In genomic region chr5:137061809-137062481, GRCm38 (mm10) we compare ENCODE assay signal across 8 mouse cellular contexts. TPM values are rescaled to one million over a fixed set of nuclear protein-coding genes. Genes with fewer than 3 reads are reported as not detected.
A peak's percentile ranks its signal among the peaks of the same experiment; 100 is the strongest.
DNase-seq lines count a peak whose midpoint lies in the region; ATAC-seq and TF ChIP-seq lines count a peak whose summit lies in the region.
"Had no signal": no experiment of that assay in that cellular context is flagged by ENCODE, and none has a peak within 500 bp of the region (broad histone marks: within the 10 kb centered on the region; RNA-seq: fewer than 3 reads in every experiment).

No protein-coding gene starts in this region.

- H3K9ac ChIP-seq in liver, embryonic 11.5 days (ENCODE audit: low read depth, low read length) = no peak overlapping the region
- H3K9ac ChIP-seq in heart, embryonic 16.5 days (ENCODE audit: low read length) = no peak overlapping the region
- H3K9ac ChIP-seq in liver, postnatal 0 days (replicated peaks) = no peak overlapping the region
- H3K9ac ChIP-seq: stomach, embryonic 15.5 days had no signal

- H3K4me3 ChIP-seq in liver, embryonic 11.5 days (ENCODE audit: low read depth, low read length) = no peak overlapping the region
- H3K4me3 ChIP-seq in heart, embryonic 16.5 days (ENCODE audit: low read length) = no peak overlapping the region
- no peak overlapping the region for H3K4me3 ChIP-seq in liver, postnatal 0 days (ENCODE audit: low read depth, low read length)
- H3K4me3 ChIP-seq: stomach, embryonic 15.5 days had no signal

- no peaks in the 10 kb centered on the region for H3K27me3 ChIP-seq in liver, embryonic 11.5 days (replicated peaks; ENCODE audit: control insufficient read depth, insufficient read depth, low read length)
- H3K27me3 ChIP-seq in heart, embryonic 16.5 days (ENCODE audit: control insufficient read depth, insufficient read depth, low read length) = no peaks in the 10 kb centered on the region
- H3K27me3 ChIP-seq in liver, postnatal 0 days (ENCODE audit: insufficient read depth, low read length) = no peaks in the 10 kb centered on the region
- H3K27me3 ChIP-seq: stomach, embryonic 15.5 days had no signal

- no peak for TF ChIP-seq EP300 in liver, postnatal 0 days (IDR thresholded peaks at IDR 0.05; ENCODE audit: low read depth)

- H3K9me3 ChIP-seq in liver, embryonic 11.5 days (ENCODE audit: control insufficient read depth, low read length) = no peaks in the 10 kb centered on the region
- no peaks in the 10 kb centered on the region for H3K9me3 ChIP-seq in heart, embryonic 16.5 days (replicated peaks; ENCODE audit: control insufficient read depth, low read length)
- H3K9me3 ChIP-seq in liver, postnatal 0 days (ENCODE audit: low read length) = no peaks in the 10 kb centered on the region
- H3K9me3 ChIP-seq: stomach, embryonic 15.5 days had no signal

- no peaks in the 10 kb centered on the region for H3K36me3 ChIP-seq in liver, embryonic 11.5 days (ENCODE audit: control insufficient read depth, insufficient read depth, low read length)
- 0 out of 2 replicates have a peak, but pooled peaks cover 4% of the 10 kb centered on the region for H3K36me3 ChIP-seq in heart, embryonic 16.5 days (ENCODE audit: control insufficient read depth, insufficient read depth)
- H3K36me3 ChIP-seq in liver, postnatal 0 days (replicated peaks; ENCODE audit: insufficient read depth, low read length) = peaks cover 8% of the 10 kb centered on the region; the same call in 1 of the 2 replicates
- H3K36me3 ChIP-seq: stomach, embryonic 15.5 days had no signal

- 22% methylated on average over 11 of the region's 12 CpGs for WGBS in liver, embryonic 11.5 days
- WGBS in heart, embryonic 16.5 days = 16% methylated on average over 10 of the region's 12 CpGs
- 18% methylated on average over 8 of the region's 12 CpGs for WGBS in liver, postnatal 0 days (ENCODE audit: insufficient replicate concordance)

- H3K27ac ChIP-seq in liver, embryonic 11.5 days (ENCODE audit: low read depth, low read length) = no peak overlapping the region
- H3K27ac ChIP-seq in heart, embryonic 16.5 days (ENCODE audit: low read length) = no peak overlapping the region
- no peak overlapping the region for H3K27ac ChIP-seq in liver, postnatal 0 days (ENCODE audit: low read depth)
- H3K27ac ChIP-seq: stomach, embryonic 15.5 days had no signal

- no peak for TF ChIP-seq POLR2A in brain, embryonic 14.5 days (IDR thresholded peaks at IDR 0.05; ENCODE audit: borderline replicate concordance, extremely low read depth, insufficient read depth, insufficient read length, poor library complexity, severe bottlenecking)

- peak; percentile 48; the same call in 1 of the 2 replicates for TF ChIP-seq CTCF in brain, embryonic 14.5 days (IDR thresholded peaks at IDR 0.05; ENCODE audit: borderline replicate concordance, extremely low read depth, insufficient read depth, insufficient read length)
- TF ChIP-seq CTCF in liver, postnatal 0 days (IDR thresholded peaks at IDR 0.05; ENCODE audit: low read depth) = peak; percentile 62

- DNase-seq in liver = peak; percentile 69
- DNase-seq in liver, embryonic 11.5 days (ENCODE audit: low spot score) = no peak
- peak; percentile 90 for DNase-seq in MN1 (ENCODE audit: low spot score)
- no peak for DNase-seq in brain, embryonic 14.5 days (ENCODE audit: low read depth)
- DNase-seq in liver, postnatal 0 days = peak; percentile 64
- DNase-seq in thymus, postnatal 25 days = peak; percentile 58

- no peaks in the 10 kb centered on the region for H3K4me1 ChIP-seq in liver, embryonic 11.5 days (replicated peaks; ENCODE audit: control insufficient read depth, insufficient read depth, low read length)
- H3K4me1 ChIP-seq in heart, embryonic 16.5 days (ENCODE audit: control insufficient read depth, insufficient read depth, low read length) = no peaks in the 10 kb centered on the region
- H3K4me1 ChIP-seq in liver, postnatal 0 days (ENCODE audit: insufficient read depth) = no peaks in the 10 kb centered on the region
- H3K4me1 ChIP-seq: stomach, embryonic 15.5 days had no signal

- H3K4me2 ChIP-seq in liver, embryonic 11.5 days = no peak overlapping the region
- no peak overlapping the region for H3K4me2 ChIP-seq in heart, embryonic 16.5 days (ENCODE audit: low read depth, low read length)
- no peak overlapping the region for H3K4me2 ChIP-seq in liver, postnatal 0 days (ENCODE audit: low read depth, low read length)
- H3K4me2 ChIP-seq: stomach, embryonic 15.5 days had no signal

- ATAC-seq in liver, embryonic 11.5 days (replicated peaks; ENCODE audit: low FRiP score) = no peak
- ATAC-seq in heart, embryonic 16.5 days (replicated peaks; ENCODE audit: extremely low read depth, insufficient read depth, low FRiP score) = peak; percentile 75; the same call in 1 of the 2 replicates
- ATAC-seq in liver, postnatal 0 days = peak; percentile 76

RNA-seq across cellular contexts. Expression of gene Serpine1, which starts 10.1 kb away (rescaled TPM):
- polyA plus RNA-seq in liver, embryonic 11.5 days (2014; fragmentation: Nextera tagmentation; extraction: Ambion mirVana) = 0.09 and 0.15 TPM in 2 replicates
- 2.1 and 2.6 TPM in 2 replicates for polyA plus RNA-seq in brain, embryonic 14.5 days (2012; rRNA removed)
- polyA plus RNA-seq in heart, embryonic 16.5 days (2015; fragmentation: Nextera tagmentation; extraction: Ambion mirVana) = 1.1 and 1.3 TPM in 2 replicates
- 0.23 and 0.25 TPM in 2 replicates for polyA plus RNA-seq in liver, postnatal 0 days (2015; fragmentation: Nextera tagmentation; extraction: Ambion mirVana)

RNA-seq across cellular contexts. Expression of gene Ap1s1, which starts 16.0 kb away (rescaled TPM):
- polyA plus RNA-seq in liver, embryonic 11.5 days (2014; fragmentation: Nextera tagmentation; extraction: Ambion mirVana) = 163 and 175 TPM in 2 replicates
- polyA plus RNA-seq in brain, embryonic 14.5 days (2012; rRNA removed) = 162 and 163 TPM in 2 replicates
- polyA plus RNA-seq in heart, embryonic 16.5 days (2015; fragmentation: Nextera tagmentation; extraction: Ambion mirVana) = 133 and 148 TPM in 2 replicates
- 57.9 and 60.7 TPM in 2 replicates for polyA plus RNA-seq in liver, postnatal 0 days (2015; fragmentation: Nextera tagmentation; extraction: Ambion mirVana)

RNA-seq across cellular contexts. Expression of gene Vgf, which starts 35.8 kb away (rescaled TPM):
- 0.07 TPM in 1 of 2 replicates, not detected in the other for polyA plus RNA-seq in liver, embryonic 11.5 days (2014; fragmentation: Nextera tagmentation; extraction: Ambion mirVana)
- 6.7 and 9.3 TPM in 2 replicates for polyA plus RNA-seq in brain, embryonic 14.5 days (2012; rRNA removed)
- polyA plus RNA-seq in heart, embryonic 16.5 days (2015; fragmentation: Nextera tagmentation; extraction: Ambion mirVana) = 0.09 TPM in 1 of 2 replicates, not detected in the other
- not detected in 2 replicates for polyA plus RNA-seq in liver, postnatal 0 days (2015; fragmentation: Nextera tagmentation; extraction: Ambion mirVana)

RNA-seq across cellular contexts. Expression of gene Trim56, which starts 54.1 kb away (rescaled TPM):
- 8.7 and 8.8 TPM in 2 replicates for polyA plus RNA-seq in liver, embryonic 11.5 days (2014; fragmentation: Nextera tagmentation; extraction: Ambion mirVana)
- 1.2 and 2.2 TPM in 2 replicates for polyA plus RNA-seq in brain, embryonic 14.5 days (2012; rRNA removed)
- 7.1 and 7.2 TPM in 2 replicates for polyA plus RNA-seq in heart, embryonic 16.5 days (2015; fragmentation: Nextera tagmentation; extraction: Ambion mirVana)
- 6.4 and 7.4 TPM in 2 replicates for polyA plus RNA-seq in liver, postnatal 0 days (2015; fragmentation: Nextera tagmentation; extraction: Ambion mirVana)

Comparison
In these comparisons a context has a peak if more than half of its experiments do, and no peak if none do; other contexts are left out.
1. DNase-seq: peak in liver (single experiment), MN1 (single experiment), liver, postnatal 0 days (single experiment) and thymus, postnatal 25 days (single experiment); none in liver, embryonic 11.5 days (single experiment) and brain, embryonic 14.5 days (single experiment).